ENCODE assay signal across 28 mouse cellular contexts in genomic region chr7:65792187-65792823, GRCm38 (mm10).
"Had no signal": no experiment of that assay in that cellular context is flagged by ENCODE, and none has a peak within 500 bp of the region (broad histone marks: within the 10 kb centered on the region; RNA-seq: fewer than 3 reads in every experiment).

No protein-coding gene starts in this region.

- H3K27ac ChIP-seq: gastrocnemius, adult 2 months; heart, embryonic 10.5 days; hindbrain, embryonic 10.5 days; hindbrain, embryonic 12.5 days; hindbrain, embryonic 14.5 days; kidney, embryonic 15.5 days; kidney, postnatal 0 days; left cerebral cortex, adult 2 months; limb, embryonic 10.5 days; limb, embryonic 12.5 days had no signal

- ATAC-seq: forebrain, postnatal 0 days; hindbrain, embryonic 16.5 days; inflammation-experienced regulatory T-cells, adult 6 months had no signal

- H3K4me3 ChIP-seq: gastrocnemius, adult 2 months; heart, embryonic 10.5 days; heart, embryonic 12.5 days; hindbrain, embryonic 10.5 days; hindbrain, embryonic 12.5 days; kidney, embryonic 15.5 days; left cerebral cortex, adult 2 months; limb, embryonic 10.5 days; limb, embryonic 12.5 days had no signal

- H3K9ac ChIP-seq: forebrain, postnatal 0 days; heart, embryonic 12.5 days; hindbrain, embryonic 12.5 days; hindbrain, embryonic 14.5 days; kidney, embryonic 15.5 days; limb, embryonic 12.5 days had no signal

- DNase-seq: forebrain, postnatal 0 days; gastrocnemius, adult 2 months; gastrocnemius, postnatal 10 days; gastrocnemius, postnatal 25 days; heart, adult 18-20 months; heart, postnatal 10 days; heart, postnatal 4 days; kidney, adult 11 months; kidney, adult 2 months; kidney, adult 9 months; kidney, postnatal 14 days; kidney, postnatal 36 days; layer of hippocampus, adult 9-11 months; layer of hippocampus, postnatal 36 days; liver had no signal

- H3K27me3 ChIP-seq: heart, embryonic 12.5 days; hindbrain, embryonic 12.5 days; kidney, embryonic 15.5 days; limb, embryonic 12.5 days had no signal

- H3K4me2 ChIP-seq: heart, embryonic 12.5 days; hindbrain, embryonic 12.5 days; hindbrain, embryonic 14.5 days; kidney, embryonic 15.5 days; limb, embryonic 12.5 days; liver, embryonic 11.5 days had no signal

- H3K36me3 ChIP-seq: heart, embryonic 10.5 days; heart, embryonic 12.5 days; hindbrain, embryonic 10.5 days; hindbrain, embryonic 12.5 days; kidney, embryonic 15.5 days; limb, embryonic 10.5 days; limb, embryonic 12.5 days had no signal

- H3K4me1 ChIP-seq: heart, embryonic 10.5 days; heart, embryonic 12.5 days; hindbrain, embryonic 10.5 days; hindbrain, embryonic 12.5 days; limb, embryonic 12.5 days had no signal

- H3K9me3 ChIP-seq: heart, embryonic 10.5 days; heart, embryonic 12.5 days; hindbrain, embryonic 10.5 days; kidney, embryonic 15.5 days; limb, embryonic 10.5 days had no signal
